13 mouse cellular contexts compared by ENCODE assay signal in genomic region chr11:97445596-97445995, GRCm38 (mm10). TPM values are rescaled to one million over a fixed set of nuclear protein-coding genes. Genes with fewer than 3 reads are reported as not detected.
A peak's percentile ranks its signal among the peaks of the same experiment; 100 is the strongest.
DNase-seq lines count a peak whose midpoint lies in the region; ATAC-seq and TF ChIP-seq lines count a peak whose summit lies in the region.
"Had no signal": no experiment of that assay in that cellular context is flagged by ENCODE, and none has a peak within 500 bp of the region (broad histone marks: within the 10 kb centered on the region; RNA-seq: fewer than 3 reads in every experiment).

No protein-coding gene starts in this region.

- no peak overlapping the region; the same call in 1 of the 2 replicates for H3K9ac ChIP-seq in embryonic facial prominence, embryonic 12.5 days
- peak overlapping the region; percentile 27 for H3K9ac ChIP-seq in liver, postnatal 0 days (replicated peaks)
- H3K9ac ChIP-seq: midbrain, embryonic 12.5 days had no signal

- peak overlapping the region; percentile 16; the same call in 1 of the 2 replicates for H3K4me3 ChIP-seq in heart, embryonic 10.5 days
- H3K4me3 ChIP-seq in megakaryocyte, embryonic 14.5 days (replicated peaks) = peak overlapping the region; percentile 23
- no peak overlapping the region for H3K4me3 ChIP-seq in embryonic facial prominence, embryonic 12.5 days
- H3K4me3 ChIP-seq in liver, postnatal 0 days (ENCODE audit: low read depth, low read length) = peak overlapping the region; percentile 25; the same call in 1 of the 2 replicates
- H3K4me3 ChIP-seq: midbrain, embryonic 12.5 days had no signal

- no peak for DNase-seq in heart, embryonic 10.5 days (ENCODE audit: low spot score)
- no peak for DNase-seq in heart, postnatal 14 days
- DNase-seq in liver, postnatal 0 days = no peak
- DNase-seq in cerebellum, postnatal 4 days (ENCODE audit: low spot score in 2 of 2) = no peak
- DNase-seq: cerebellum, adult 9-10 months; gastrocnemius, postnatal 36 days; layer of hippocampus, adult 9-11 months; thymus, postnatal 25 days had no signal

- peaks cover 81% of the 10 kb centered on the region for H3K36me3 ChIP-seq in heart, embryonic 10.5 days
- H3K36me3 ChIP-seq in megakaryocyte, embryonic 14.5 days (replicated peaks; ENCODE audit: low read length) = peaks cover 86% of the 10 kb centered on the region
- peaks cover 51% of the 10 kb centered on the region for H3K36me3 ChIP-seq in embryonic facial prominence, embryonic 12.5 days
- peaks cover 67% of the 10 kb centered on the region for H3K36me3 ChIP-seq in liver, postnatal 0 days (replicated peaks; ENCODE audit: insufficient read depth, low read length)
- H3K36me3 ChIP-seq: midbrain, embryonic 12.5 days had no signal

- peaks cover 84% of the 10 kb centered on the region for H3K4me1 ChIP-seq in heart, embryonic 10.5 days
- H3K4me1 ChIP-seq in megakaryocyte, embryonic 14.5 days = peaks cover 100% of the 10 kb centered on the region
- peaks cover 41% of the 10 kb centered on the region for H3K4me1 ChIP-seq in embryonic facial prominence, embryonic 12.5 days
- H3K4me1 ChIP-seq in liver, postnatal 0 days (ENCODE audit: insufficient read depth) = peaks cover 67% of the 10 kb centered on the region

- intact Hi-C loops in heart, postnatal 14 days (cut with DNase I) = no loop called here

- ATAC-seq in megakaryocyte, adult 5-6 weeks (ENCODE audit: poor library complexity, severe bottlenecking) = no peak
- no peak for ATAC-seq in embryonic facial prominence, embryonic 12.5 days (ENCODE audit: insufficient number of reproducible peaks, insufficient read depth, low FRiP score, low TSS enrichment)
- ATAC-seq in liver, postnatal 0 days = no peak

- 51% methylated on average over 6 of the region's 6 CpGs for WGBS in heart, embryonic 10.5 days
- 75% methylated on average over 6 of the region's 6 CpGs for WGBS in embryonic facial prominence, embryonic 12.5 days
- 73% methylated on average over 6 of the region's 6 CpGs for WGBS in liver, postnatal 0 days (ENCODE audit: insufficient replicate concordance)

- peak overlapping the region; percentile 99 for H3K27ac ChIP-seq in heart, embryonic 10.5 days
- 0 out of 2 replicates have a peak overlapping the region, but pooled peaks have one; percentile 46 for H3K27ac ChIP-seq in embryonic facial prominence, embryonic 12.5 days
- peak overlapping the region; percentile 76 for H3K27ac ChIP-seq in liver, postnatal 0 days (ENCODE audit: low read depth)
- H3K27ac ChIP-seq: kidney, postnatal 0 days; midbrain, embryonic 12.5 days had no signal

- H3K4me2 ChIP-seq in embryonic facial prominence, embryonic 12.5 days (replicated peaks) = no peak overlapping the region
- peak overlapping the region; percentile 68 for H3K4me2 ChIP-seq in liver, postnatal 0 days (ENCODE audit: low read depth, low read length)
- H3K4me2 ChIP-seq: midbrain, embryonic 12.5 days had no signal

- H3K27me3 ChIP-seq in heart, embryonic 10.5 days (ENCODE audit: insufficient read depth, poor library complexity, severe bottlenecking) = no peaks in the 10 kb centered on the region
- no peaks in the 10 kb centered on the region for H3K27me3 ChIP-seq in megakaryocyte, embryonic 14.5 days (replicated peaks)
- no peaks in the 10 kb centered on the region for H3K27me3 ChIP-seq in embryonic facial prominence, embryonic 12.5 days
- no peaks in the 10 kb centered on the region for H3K27me3 ChIP-seq in liver, postnatal 0 days (ENCODE audit: insufficient read depth, low read length)

- TF ChIP-seq EP300 in liver, postnatal 0 days (IDR thresholded peaks at IDR 0.05; ENCODE audit: low read depth) = no peak

- H3K9me3 ChIP-seq in heart, embryonic 10.5 days = no peaks in the 10 kb centered on the region
- H3K9me3 ChIP-seq in megakaryocyte, embryonic 14.5 days = no peaks in the 10 kb centered on the region
- no peaks in the 10 kb centered on the region for H3K9me3 ChIP-seq in embryonic facial prominence, embryonic 12.5 days
- H3K9me3 ChIP-seq in liver, postnatal 0 days (ENCODE audit: low read length) = no peaks in the 10 kb centered on the region
- H3K9me3 ChIP-seq: midbrain, embryonic 12.5 days had no signal

- TF ChIP-seq CTCF in liver, postnatal 0 days (IDR thresholded peaks at IDR 0.05; ENCODE audit: low read depth) = no peak

RNA-seq across cellular contexts. Expression of gene Arhgap23, which starts 30.3 kb away (rescaled TPM):
- 6.8 and 7.8 TPM in 2 replicates for polyA plus RNA-seq in heart, embryonic 10.5 days (2016; fragmentation: Nextera tagmentation; extraction: Ambion mirVana)
- 10 to 100 TPM; 24.8 to 25.1 TPM for total RNA-seq in heart, postnatal 14 days (2021)
- polyA plus RNA-seq in megakaryocyte, embryonic 14.5 days (2012; ENCODE audit: insufficient read depth, low replicate concordance) = 85.6 and 94.5 TPM in 2 replicates
- total RNA-seq in megakaryocyte, adult 5-6 weeks (2015) = 7.7 and 9.8 TPM in 2 replicates
- total RNA-seq in megakaryocyte, adult 5-6 weeks (2017) = 5.8 and 9.4 TPM in 2 replicates
- 8.5 and 10.1 TPM in 2 replicates for polyA plus RNA-seq in embryonic facial prominence, embryonic 12.5 days (2016; fragmentation: Nextera tagmentation; extraction: Ambion mirVana)
- 5.6 and 5.7 TPM in 2 replicates for polyA plus RNA-seq in liver, postnatal 0 days (2015; fragmentation: Nextera tagmentation; extraction: Ambion mirVana)

RNA-seq across cellular contexts. Expression of gene 4933428G20Rik, which starts 54.5 kb away (rescaled TPM):
- 1.3 TPM in 2 replicates for polyA plus RNA-seq in heart, embryonic 10.5 days (2016; fragmentation: Nextera tagmentation; extraction: Ambion mirVana)
- total RNA-seq in heart, postnatal 14 days (2021) = not detected
- not detected in 2 replicates for polyA plus RNA-seq in megakaryocyte, embryonic 14.5 days (2012; ENCODE audit: insufficient read depth, low replicate concordance)
- not detected in 2 replicates for total RNA-seq in megakaryocyte, adult 5-6 weeks (2015)
- total RNA-seq in megakaryocyte, adult 5-6 weeks (2017) = not detected in 2 replicates
- 1.1 and 1.4 TPM in 2 replicates for polyA plus RNA-seq in embryonic facial prominence, embryonic 12.5 days (2016; fragmentation: Nextera tagmentation; extraction: Ambion mirVana)
- 0.20 and 0.25 TPM in 2 replicates for polyA plus RNA-seq in liver, postnatal 0 days (2015; fragmentation: Nextera tagmentation; extraction: Ambion mirVana)
- total RNA-seq: gastrocnemius, postnatal 36 days had no signal

Comparison
In these comparisons a context has a peak if more than half of its experiments do, and no peak if none do; other contexts are left out.
1. H3K27ac ChIP-seq: peak in every context shown above with its lines; median percentile 99 in heart, embryonic 10.5 days; 76 in liver, postnatal 0 days; 46 in embryonic facial prominence, embryonic 12.5 days.